7 mouse cellular contexts compared by ENCODE assay signal in genomic region chr2:166793542-166794214, GRCm38 (mm10). TPM values are rescaled to one million over a fixed set of nuclear protein-coding genes. Genes with fewer than 3 reads are reported as not detected.
DNase-seq lines count a peak whose midpoint lies in the region; ATAC-seq and TF ChIP-seq lines count a peak whose summit lies in the region.
"Not testable (repeated sequence)": the region's sequence is repeated elsewhere in the genome, so short reads cannot be mapped to it uniquely, and the experiment has no call there.

No protein-coding gene starts in this region.

- H3K9me3 ChIP-seq in embryonic facial prominence, embryonic 11.5 days (replicated peaks; ENCODE audit: control insufficient read depth, low read length); limb, embryonic 13.5 days; midbrain, embryonic 15.5 days: not testable (repeated sequence)

- peak overlapping the region; percentile 82 for H3K4me3 ChIP-seq in embryonic facial prominence, embryonic 11.5 days (ENCODE audit: low read depth, low read length)
- H3K4me3 ChIP-seq in limb, embryonic 13.5 days = peak overlapping the region; percentile 76
- H3K4me3 ChIP-seq in midbrain, embryonic 15.5 days = peak overlapping the region; percentile 73
- peak overlapping the region; percentile 70 for H3K4me3 ChIP-seq in spleen, adult 2 months (ENCODE audit: extremely low read depth, insufficient read depth, insufficient read length)

- ATAC-seq in embryonic facial prominence, embryonic 11.5 days (replicated peaks; ENCODE audit: insufficient number of reproducible peaks, low FRiP score, low TSS enrichment, low read depth) = peak; percentile 90
- peak; percentile 91 for ATAC-seq in limb, embryonic 13.5 days (ENCODE audit: low FRiP score, low read depth)
- ATAC-seq in midbrain, embryonic 15.5 days (replicated peaks) = peak; percentile 93

- not testable (repeated sequence) for H3K27me3 ChIP-seq in embryonic facial prominence, embryonic 11.5 days (ENCODE audit: control insufficient read depth, insufficient read depth, low read length); limb, embryonic 13.5 days; midbrain, embryonic 15.5 days (replicated peaks); spleen, adult 2 months (ENCODE audit: control insufficient read depth, insufficient read depth, low read length)

- TF ChIP-seq CTCF in spleen, adult 2 months (IDR thresholded peaks at IDR 0.05; ENCODE audit: extremely low read depth, insufficient read depth, insufficient read length, insufficient replicate concordance) = not testable (repeated sequence)

- H3K4me1 ChIP-seq in embryonic facial prominence, embryonic 11.5 days (ENCODE audit: control insufficient read depth, insufficient read depth, low read length); limb, embryonic 13.5 days; spleen, adult 2 months (ENCODE audit: control insufficient read depth, insufficient read depth, insufficient read length): not testable (repeated sequence)
- peaks cover 22% of the 10 kb centered on the region for H3K4me1 ChIP-seq in midbrain, embryonic 15.5 days

- H3K36me3 ChIP-seq in embryonic facial prominence, embryonic 11.5 days (replicated peaks; ENCODE audit: control insufficient read depth, insufficient read depth, low read depth, low read length); spleen, adult 2 months (ENCODE audit: control insufficient read depth, insufficient read depth, low read length): not testable (repeated sequence)
- H3K36me3 ChIP-seq in limb, embryonic 13.5 days = peaks cover 28% of the 10 kb centered on the region
- H3K36me3 ChIP-seq in midbrain, embryonic 15.5 days (replicated peaks) = peaks cover 19% of the 10 kb centered on the region

- H3K27ac ChIP-seq in embryonic facial prominence, embryonic 11.5 days (replicated peaks; ENCODE audit: low read depth, low read length) = 0 out of 2 replicates have a peak overlapping the region, but pooled peaks have one; percentile 9
- H3K27ac ChIP-seq in limb, embryonic 13.5 days = peak overlapping the region; percentile 69; the same call in 1 of the 2 replicates
- peak overlapping the region; percentile 66 for H3K27ac ChIP-seq in midbrain, embryonic 15.5 days
- peak overlapping the region; percentile 69 for H3K27ac ChIP-seq in spleen, adult 2 months (ENCODE audit: insufficient read depth, low read length)

- H3K9ac ChIP-seq in embryonic facial prominence, embryonic 11.5 days (replicated peaks; ENCODE audit: low read length) = peak overlapping the region; percentile 77
- H3K9ac ChIP-seq in limb, embryonic 13.5 days = peak overlapping the region; percentile 85
- H3K9ac ChIP-seq in midbrain, embryonic 15.5 days = peak overlapping the region; percentile 58

- WGBS in embryonic facial prominence, embryonic 11.5 days = under 1% methylated on average over 67 of the region's 76 CpGs
- WGBS in limb, embryonic 13.5 days = under 1% methylated on average over 58 of the region's 76 CpGs
- WGBS in midbrain, embryonic 15.5 days = under 1% methylated on average over 66 of the region's 76 CpGs
- WGBS in spleen, adult 2 months = under 1% methylated on average over 76 of the region's 76 CpGs

- H3K4me2 ChIP-seq in embryonic facial prominence, embryonic 11.5 days (ENCODE audit: low read depth, low read length) = peak overlapping the region; percentile 66
- peak overlapping the region; percentile 74 for H3K4me2 ChIP-seq in limb, embryonic 13.5 days (replicated peaks)
- peak overlapping the region; percentile 67 for H3K4me2 ChIP-seq in midbrain, embryonic 15.5 days

- TF ChIP-seq POLR2A in spleen, adult 2 months (IDR thresholded peaks at IDR 0.05; ENCODE audit: low read depth, low read length) = peak; percentile 56; the same call in 1 of the 2 replicates

- DNase-seq in adrenal gland, postnatal 14 days = peak; percentile 92
- peak; percentile 86 for DNase-seq in embryonic facial prominence, embryonic 11.5 days (ENCODE audit: low spot score)
- DNase-seq in heart, adult 11 months = peak; percentile 98
- DNase-seq in kidney, adult 18-20 months = peak; percentile 87
- DNase-seq in spleen, adult 2 months (ENCODE audit: low read depth in 1 of 2, low spot score in 2 of 2) = peak; percentile 61 to 83

RNA-seq across cellular contexts. Expression of gene Trp53rkb, which starts 1.3 kb away (rescaled TPM):
- 4.4 and 6.4 TPM in 2 replicates for total RNA-seq in adrenal gland, postnatal 14 days (2021)
- 8.9 and 10.3 TPM in 2 replicates for polyA plus RNA-seq in embryonic facial prominence, embryonic 11.5 days (2014; fragmentation: Nextera tagmentation; extraction: Ambion mirVana)
- polyA plus RNA-seq in limb, embryonic 13.5 days (2015; fragmentation: Nextera tagmentation; extraction: Ambion mirVana) = 8.7 and 9.4 TPM in 2 replicates
- 10.2 and 11.0 TPM in 2 replicates for polyA plus RNA-seq in midbrain, embryonic 15.5 days (2015; fragmentation: Nextera tagmentation; extraction: Ambion mirVana)
- 4.1 and 4.7 TPM in 2 replicates for polyA plus RNA-seq in spleen, adult 2 months (2012; rRNA removed)

RNA-seq across cellular contexts. Expression of gene Arfgef2, which starts 11.7 kb away (rescaled TPM):
- 49.3 and 54.7 TPM in 2 replicates for total RNA-seq in adrenal gland, postnatal 14 days (2021)
- 3.5 and 4.0 TPM in 2 replicates for polyA plus RNA-seq in embryonic facial prominence, embryonic 11.5 days (2014; fragmentation: Nextera tagmentation; extraction: Ambion mirVana)
- 3.8 and 4.1 TPM in 2 replicates for polyA plus RNA-seq in limb, embryonic 13.5 days (2015; fragmentation: Nextera tagmentation; extraction: Ambion mirVana)
- 4.9 and 5.2 TPM in 2 replicates for polyA plus RNA-seq in midbrain, embryonic 15.5 days (2015; fragmentation: Nextera tagmentation; extraction: Ambion mirVana)
- 11.6 and 13.2 TPM in 2 replicates for polyA plus RNA-seq in spleen, adult 2 months (2012; rRNA removed)

Comparison
In these comparisons a context has a peak if more than half of its experiments do, and no peak if none do; other contexts are left out.
1. Peak in every context shown above with its lines: DNase-seq, ATAC-seq, H3K4me3 ChIP-seq and H3K27ac ChIP-seq.
2. H3K27ac ChIP-seq: peak in every context shown above with its lines; median percentile 69 in limb, embryonic 13.5 days; 69 in spleen, adult 2 months; 66 in midbrain, embryonic 15.5 days; 9 in embryonic facial prominence, embryonic 11.5 days.